Mouse (Mus musculus) layer of hippocampus, postnatal 25 days (tissue): Measurements from ENCODE around the gene Akt1s1. TPM values are rescaled to one million over a fixed set of nuclear protein-coding genes. Genes with fewer than 3 reads are reported as not detected.
"Not testable (repeated sequence)": the region's sequence is repeated elsewhere in the genome, so short reads cannot be mapped to it uniquely, and the experiment has no call there.

Source experiments
- DNase-seq, 2 experiments: peaks; one replicate each; pipeline ENCODE4 v3.0.0; 2022; ENCODE audit warnings: mixed read lengths in 2 of 2, low spot score in 1 of 2; ENCODE audit errors: extremely low spot score in 1 of 2
- total RNA-seq, 2 experiments: library from RNA; stranded (reverse); gene quantifications; 2 replicates each; pipeline ENCODE4 v1.2.3; 2021

Akt1s1 gene
- total RNA-seq, 2 experiments from 2014 or later = 76.1 to 79.5 TPM

- DNase-seq = no peak
These were observed 19.0 kb downstream of the Akt1s1 start for GRCm38 (mm10) chr7:44867802-44868201.

GRCm38 (mm10) chr7:44868465-44868864 lies 19.7 kb downstream of the Akt1s1 start:
- DNase-seq = no peak

GRCm38 (mm10) chr7:44868919-44869696 lies 20.3 kb downstream of the Akt1s1 start:
- no peak for DNase-seq

GRCm38 (mm10) chr7:44869697-44870528 lies 21.1 kb downstream of the Akt1s1 start, which contains the start of gene Ptov1:
Gene Ptov1, minus strand, starts transcription at chr7:44869788.
- DNase-seq = peak; percentile 81

- no peak for DNase-seq
These were observed 21.8 kb downstream of the Akt1s1 start for GRCm38 (mm10) chr7:44870614-44871013.

- DNase-seq = no peak
These were observed 22.4 kb downstream of the Akt1s1 start for GRCm38 (mm10) chr7:44871181-44871580.

- not testable (repeated sequence) for DNase-seq
These were observed 23.0 kb downstream of the Akt1s1 start for GRCm38 (mm10) chr7:44871774-44872173.

GRCm38 (mm10) chr7:44877833-44878232 lies 29.0 kb downstream of the Akt1s1 start:
- no peak for DNase-seq

GRCm38 (mm10) chr7:44883036-44883435 lies 34.2 kb downstream of the Akt1s1 start:
- DNase-seq = no peak

- DNase-seq = no peak
These were observed 35.8 kb downstream of the Akt1s1 start for GRCm38 (mm10) chr7:44884637-44885036.

GRCm38 (mm10) chr7:44886964-44887363 lies 38.2 kb downstream of the Akt1s1 start:
- DNase-seq = no peak

- DNase-seq = no peak
These were observed 39.7 kb downstream of the Akt1s1 start for GRCm38 (mm10) chr7:44888256-44889105.

GRCm38 (mm10) chr7:44890180-44890579 lies 41.4 kb downstream of the Akt1s1 start:
- no peak for DNase-seq

- no peak for DNase-seq
These were observed 41.9 kb downstream of the Akt1s1 start for GRCm38 (mm10) chr7:44890737-44891136.

- DNase-seq = no peak
These were observed 42.8 kb downstream of the Akt1s1 start for GRCm38 (mm10) chr7:44891611-44892010.

- peak; percentile 76 to 89 for DNase-seq
These were observed 43.6 kb downstream of the Akt1s1 start, which contains the start of gene Med25 for GRCm38 (mm10) chr7:44892276-44892921. Gene Med25, minus strand, starts transcription at chr7:44892712.

- no peak for DNase-seq
These were observed 44.4 kb downstream of the Akt1s1 start for GRCm38 (mm10) chr7:44893197-44893596.

GRCm38 (mm10) chr7:44894175-44894574 lies 45.4 kb downstream of the Akt1s1 start:
- DNase-seq = no peak

- DNase-seq = no peak
These were observed 46.4 kb downstream of the Akt1s1 start for GRCm38 (mm10) chr7:44895206-44895592.
